Mouse (Mus musculus): ENCODE measurements around the gene Sprtn. TPM values are rescaled to one million over a fixed set of nuclear protein-coding genes. Genes with fewer than 3 reads are reported as not detected.

Sprtn gene
- 12.8 and 14.5 TPM in 2 replicates for polyA plus RNA-seq (2016; fragmentation: Nextera tagmentation; extraction: Ambion mirVana)

- peak within 1 kb of the TSS; percentile 99 for H3K4me2 ChIP-seq
- no peaks in the 10 kb centered on the region for H3K27me3 ChIP-seq
- H3K4me1 ChIP-seq: peaks cover 34% of the 10 kb centered on the region
- ATAC-seq (ENCODE audit: low FRiP score): peak; percentile 92
- peak within 1 kb of the TSS; percentile 92 for H3K9ac ChIP-seq
- no peaks in the 10 kb centered on the region for H3K9me3 ChIP-seq
- H3K36me3 ChIP-seq (replicated peaks): peaks cover 50% of the 10 kb centered on the region
- H3K4me3 ChIP-seq (replicated peaks): peak within 1 kb of the TSS; percentile 96
- peak within 1 kb of the TSS; percentile 83 for H3K27ac ChIP-seq
- WGBS: under 1% methylated on average over 114 of the region's 114 CpGs
Measured at GRCm38 (mm10) chr8:124897386-124898250, at the start of gene Sprtn, which contains the start of gene Exoc8. Sprtn (plus strand) TSS chr8:124897886. Exoc8 (minus strand) TSS chr8:124897705.

DNA sequence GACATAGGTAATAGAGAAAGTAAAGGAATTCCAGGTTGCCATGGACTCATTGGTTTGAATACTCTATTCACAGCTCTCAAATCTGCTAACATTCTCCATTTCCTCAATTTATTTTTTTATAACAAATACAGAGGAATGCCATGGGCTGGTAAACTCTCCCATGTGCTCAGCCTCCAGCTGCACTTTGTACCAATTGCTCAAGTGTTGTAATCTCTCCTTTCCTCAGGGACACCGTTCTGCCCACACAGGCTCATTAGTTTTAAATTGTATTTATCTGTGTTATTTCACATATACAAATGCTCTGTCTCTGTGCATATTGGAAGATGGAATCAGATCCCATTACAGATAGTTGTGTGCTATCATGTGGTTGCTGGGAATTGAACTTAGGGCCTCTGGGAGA is 44.2 kb upstream of the Sprtn start:
- Histone ChIP-seq H3K9me3 (peaks cover 7% of the 10 kb centered on the region), H3K27me3 (no peaks in the 10 kb centered on the region), H3K36me3 (replicated peaks) (peaks cover 60% of the 10 kb centered on the region), H3K27ac (no peak overlapping the region), H3K4me2 (no peak overlapping the region), H3K4me3 (replicated peaks) (no peak overlapping the region), H3K4me1 (no peaks in the 10 kb centered on the region), H3K9ac (no peak overlapping the region)
- WGBS: 95% methylated on average over 1 of the region's 1 CpGs
- no peak for ATAC-seq (ENCODE audit: low FRiP score)

GRCm38 (mm10) chr8:124859466-124859865 is 38.2 kb upstream of the Sprtn start:
- Histone ChIP-seq H3K4me3 (replicated peaks) (no peak overlapping the region), H3K36me3 (replicated peaks) (peaks cover 63% of the 10 kb centered on the region), H3K27ac (no peak overlapping the region), H3K27me3 (no peaks in the 10 kb centered on the region), H3K9me3 (no peaks in the 10 kb centered on the region), H3K4me2 (no peak overlapping the region), H3K9ac (no peak overlapping the region), H3K4me1 (peaks cover 18% of the 10 kb centered on the region)
- no peak for ATAC-seq (ENCODE audit: low FRiP score)

GRCm38 (mm10) chr8:124860188-124860587 is 37.5 kb upstream of the Sprtn start:
- 91% methylated on average over 3 of the region's 3 CpGs for WGBS
- no peak for ATAC-seq (ENCODE audit: low FRiP score)
- no peaks in the 10 kb centered on the region for H3K27me3 ChIP-seq
- no peak overlapping the region for H3K4me2 ChIP-seq
- no peaks in the 10 kb centered on the region for H3K9me3 ChIP-seq
- no peak overlapping the region for H3K27ac ChIP-seq
- H3K4me1 ChIP-seq: peaks cover 21% of the 10 kb centered on the region
- H3K36me3 ChIP-seq (replicated peaks): peaks cover 55% of the 10 kb centered on the region
- H3K4me3 ChIP-seq (replicated peaks): no peak overlapping the region
- H3K9ac ChIP-seq: no peak overlapping the region

DNA sequence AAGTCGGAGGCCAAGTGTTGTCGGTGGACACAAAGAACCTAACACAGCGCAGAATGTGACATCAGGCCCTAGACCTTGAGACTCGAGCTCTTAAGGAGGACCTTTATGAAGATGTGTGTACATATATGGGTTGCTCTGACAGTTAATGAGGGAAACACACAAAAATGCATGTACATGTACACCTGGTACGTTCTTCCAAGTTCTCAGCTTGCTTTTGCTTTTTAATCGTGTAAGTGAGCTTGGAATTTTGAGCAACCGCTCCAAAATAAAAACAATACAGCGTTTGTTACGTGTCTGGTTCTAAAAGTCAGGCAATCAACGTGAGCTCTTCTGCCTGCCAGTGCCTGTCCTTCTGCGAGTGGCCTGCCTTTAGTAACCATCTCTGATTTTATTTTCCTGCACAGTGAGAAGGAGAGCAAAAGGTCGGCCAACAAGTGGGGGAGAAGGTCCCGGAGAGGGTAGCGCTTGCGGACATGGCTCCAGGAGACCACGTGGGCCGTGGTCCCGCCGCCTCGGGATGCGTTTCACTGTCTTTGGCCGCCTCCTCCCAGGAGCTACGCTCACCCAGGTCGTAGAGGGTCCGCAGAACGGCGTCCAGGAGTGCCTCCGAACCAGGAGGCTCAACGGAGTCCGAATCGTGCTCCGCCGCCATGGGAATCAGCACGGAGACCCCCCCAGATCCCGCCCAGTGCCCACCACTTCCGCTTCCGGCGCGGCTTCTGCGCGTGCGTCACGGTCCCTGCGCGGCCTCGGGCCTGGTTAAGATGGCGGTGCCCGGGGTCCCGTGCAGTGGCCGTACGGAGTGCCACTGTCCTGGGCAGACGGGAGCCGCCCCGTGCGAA is 35.1 kb upstream of the Sprtn start, which contains the start of the genes Gnpat and 2810004N23Rik:
Gnpat (plus strand) TSS at position 713 of the 842 bp plus-strand sequence.
2810004N23Rik (minus strand) TSS at position 800 of the 842 bp plus-strand sequence.
- Histone ChIP-seq H3K27ac (peak within 1 kb of the TSS; percentile 92), H3K9ac (peak within 1 kb of the TSS; percentile 94), H3K4me3 (replicated peaks) (peak within 1 kb of the TSS; percentile 94), H3K36me3 (replicated peaks) (peaks cover 32% of the 10 kb centered on the region), H3K27me3 (no peaks in the 10 kb centered on the region), H3K9me3 (no peaks in the 10 kb centered on the region), H3K4me1 (peaks cover 21% of the 10 kb centered on the region), H3K4me2 (peak within 1 kb of the TSS; percentile 76)
- WGBS: 2% methylated on average over 55 of the region's 55 CpGs
- ATAC-seq (ENCODE audit: low FRiP score): peak; percentile 99

- Histone ChIP-seq H3K9me3 (no peaks in the 10 kb centered on the region), H3K27me3 (no peaks in the 10 kb centered on the region), H3K4me2 (peak overlapping the region; percentile 76), H3K27ac (peak overlapping the region; percentile 92), H3K9ac (peak overlapping the region; percentile 94), H3K4me1 (peaks cover 21% of the 10 kb centered on the region), H3K4me3 (replicated peaks) (peak overlapping the region; percentile 94), H3K36me3 (replicated peaks) (peaks cover 27% of the 10 kb centered on the region)
- peak; percentile 88 for ATAC-seq (ENCODE audit: low FRiP score)
- WGBS: under 1% methylated on average over 33 of the region's 33 CpGs
Measured at GRCm38 (mm10) chr8:124863163-124863677, 34.5 kb upstream of the Sprtn start.

- peaks cover 22% of the 10 kb centered on the region for H3K36me3 ChIP-seq (replicated peaks)
- peaks cover 21% of the 10 kb centered on the region for H3K4me1 ChIP-seq
- no peaks in the 10 kb centered on the region for H3K27me3 ChIP-seq
- H3K27ac ChIP-seq: no peak overlapping the region
- ATAC-seq (ENCODE audit: low FRiP score): no peak
- 22% methylated on average over 8 of the region's 8 CpGs for WGBS
- H3K4me3 ChIP-seq (replicated peaks): peak overlapping the region; percentile 94
- peak overlapping the region; percentile 94 for H3K9ac ChIP-seq
- H3K4me2 ChIP-seq: peak overlapping the region; percentile 76
- no peaks in the 10 kb centered on the region for H3K9me3 ChIP-seq
Measured at GRCm38 (mm10) chr8:124863729-124864128, 34.0 kb upstream of the Sprtn start.

DNA sequence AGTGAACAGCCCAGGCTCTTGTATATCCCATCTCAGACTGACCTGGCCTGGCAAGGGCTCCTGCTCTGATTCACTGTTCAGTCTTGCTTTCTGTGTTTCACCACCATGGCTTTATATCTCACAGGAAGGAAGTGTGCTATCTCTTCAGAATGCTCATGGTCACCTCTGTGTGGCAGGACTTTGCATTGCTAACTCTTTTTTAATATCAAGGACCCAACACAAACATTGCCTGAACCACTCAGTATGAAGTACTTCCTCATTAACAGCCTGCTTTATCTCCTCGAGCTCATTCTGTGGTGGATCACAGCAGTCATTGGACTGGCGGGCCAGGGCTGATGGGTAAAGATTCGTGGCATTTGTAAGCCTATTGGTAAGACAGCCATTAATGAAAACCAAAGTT is 31.0 kb upstream of the Sprtn start:
- H3K4me2 ChIP-seq: no peak overlapping the region
- H3K9me3 ChIP-seq: no peaks in the 10 kb centered on the region
- no peak overlapping the region for H3K4me3 ChIP-seq (replicated peaks)
- no peaks in the 10 kb centered on the region for H3K27me3 ChIP-seq
- peaks cover 19% of the 10 kb centered on the region for H3K4me1 ChIP-seq
- ATAC-seq (ENCODE audit: low FRiP score): no peak
- H3K9ac ChIP-seq: no peak overlapping the region
- H3K27ac ChIP-seq: no peak overlapping the region
- WGBS: 86% methylated on average over 3 of the region's 3 CpGs
- peaks cover 12% of the 10 kb centered on the region for H3K36me3 ChIP-seq (replicated peaks)

- no peak overlapping the region for H3K4me2 ChIP-seq
- H3K9me3 ChIP-seq: no peaks in the 10 kb centered on the region
- peaks cover 16% of the 10 kb centered on the region for H3K36me3 ChIP-seq (replicated peaks)
- no peak for ATAC-seq (ENCODE audit: low FRiP score)
- H3K9ac ChIP-seq: no peak overlapping the region
- WGBS: 84% methylated on average over 2 of the region's 2 CpGs
- H3K4me3 ChIP-seq (replicated peaks): no peak overlapping the region
- H3K4me1 ChIP-seq: peaks cover 14% of the 10 kb centered on the region
- no peak overlapping the region for H3K27ac ChIP-seq
- no peaks in the 10 kb centered on the region for H3K27me3 ChIP-seq
Measured at GRCm38 (mm10) chr8:124867126-124867525, 30.6 kb upstream of the Sprtn start.

DNA sequence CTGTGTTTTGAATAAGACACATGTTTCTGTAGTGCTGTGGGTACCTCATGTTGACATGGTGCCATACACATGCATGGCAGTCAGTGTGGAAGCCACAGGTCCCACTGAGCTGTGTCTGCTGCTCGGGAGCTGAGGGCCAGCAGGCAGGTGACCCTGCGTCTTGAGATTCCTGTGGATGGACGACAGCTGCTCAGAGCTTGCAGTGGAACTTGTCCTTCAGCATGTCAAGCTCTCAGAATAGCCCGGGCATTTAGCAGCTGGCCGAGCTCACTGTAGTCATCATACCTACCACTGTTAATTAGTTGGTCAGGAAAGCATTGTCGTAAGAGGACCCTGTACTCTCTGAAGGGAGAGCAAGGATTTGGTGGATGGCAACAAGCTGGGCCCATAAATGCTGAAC is 28.0 kb upstream of the Sprtn start:
- no peaks in the 10 kb centered on the region for H3K27me3 ChIP-seq
- no peaks in the 10 kb centered on the region for H3K9me3 ChIP-seq
- H3K4me2 ChIP-seq: no peak overlapping the region
- H3K9ac ChIP-seq: no peak overlapping the region
- 92% methylated on average over 6 of the region's 6 CpGs for WGBS
- H3K4me1 ChIP-seq: no peaks in the 10 kb centered on the region; the same call in 1 of the 2 replicates
- H3K4me3 ChIP-seq (replicated peaks): no peak overlapping the region
- H3K27ac ChIP-seq: no peak overlapping the region
- H3K36me3 ChIP-seq (replicated peaks): peaks cover 42% of the 10 kb centered on the region
- ATAC-seq (ENCODE audit: low FRiP score): no peak

DNA sequence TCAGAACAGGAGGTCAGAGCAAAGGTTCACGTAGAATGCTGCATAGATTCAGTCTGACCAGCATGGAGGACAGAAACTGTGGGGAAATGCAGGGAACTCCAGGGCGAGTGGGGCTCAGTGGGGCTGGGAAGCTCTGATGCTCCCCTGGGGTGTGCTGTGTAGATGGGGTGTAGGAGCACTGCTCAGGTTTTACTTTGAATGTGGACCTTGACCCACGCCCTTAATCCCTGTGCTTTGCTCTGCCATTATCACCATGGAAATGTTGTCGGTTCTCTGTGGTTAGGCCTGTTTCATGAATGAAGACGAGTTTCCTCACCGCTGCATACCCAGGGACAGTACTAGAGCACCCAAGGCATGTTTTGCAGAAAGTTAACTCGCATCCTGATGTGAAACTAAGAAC is 26.2 kb upstream of the Sprtn start:
- Histone ChIP-seq H3K4me2 (no peak overlapping the region), H3K27me3 (no peaks in the 10 kb centered on the region), H3K27ac (no peak overlapping the region), H3K4me1 (no peaks in the 10 kb centered on the region; the same call in 1 of the 2 replicates), H3K4me3 (replicated peaks) (no peak overlapping the region), H3K9ac (no peak overlapping the region), H3K36me3 (replicated peaks) (peaks cover 60% of the 10 kb centered on the region), H3K9me3 (no peaks in the 10 kb centered on the region)
- no peak for ATAC-seq (ENCODE audit: low FRiP score)
- 90% methylated on average over 7 of the region's 7 CpGs for WGBS

DNA sequence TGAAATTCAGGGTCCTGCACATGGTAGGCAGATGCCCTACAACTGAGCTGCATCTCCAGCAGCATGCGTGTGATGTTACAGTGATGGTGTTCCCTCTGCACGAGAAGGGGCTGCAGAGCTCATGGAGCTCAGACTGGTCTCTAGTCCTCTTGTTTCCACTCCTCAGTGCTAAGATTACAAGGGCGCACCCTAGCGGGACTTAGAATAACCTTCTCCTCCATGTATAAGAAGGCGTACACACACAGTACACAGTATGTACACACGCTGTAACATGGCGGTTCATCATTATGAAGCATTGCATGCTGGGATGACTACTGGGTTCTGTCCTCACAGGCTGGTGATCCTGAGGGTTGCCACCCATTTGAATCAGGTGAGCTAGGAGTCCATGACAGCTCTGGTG is 25.6 kb upstream of the Sprtn start:
- Histone ChIP-seq H3K4me1 (no peaks in the 10 kb centered on the region; the same call in 1 of the 2 replicates), H3K4me2 (no peak overlapping the region), H3K4me3 (replicated peaks) (no peak overlapping the region), H3K9ac (no peak overlapping the region), H3K27me3 (no peaks in the 10 kb centered on the region), H3K9me3 (no peaks in the 10 kb centered on the region), H3K27ac (no peak overlapping the region), H3K36me3 (replicated peaks) (peaks cover 66% of the 10 kb centered on the region)
- 92% methylated on average over 7 of the region's 7 CpGs for WGBS
- ATAC-seq (ENCODE audit: low FRiP score): no peak

Data from forebrain, embryonic 12.5 days (tissue).